Mouse (Mus musculus) MEL-GATA-1-ER (cell line): ENCODE measurements at regions not wholly inside any gene's neighbourhood (a gene's known extent, or its start where the extent isn't known, plus 50 kb on each side); places are given as distances from the start of the nearest gene placed in this dataset.

ENCODE experiments used
- DNase-seq: peaks from one replicate; pipeline ENCODE4 v3.0.0-alpha.2; 2012; ENCODE audit warnings: low read depth; ENCODE audit errors: extremely low read depth

GRCm38 (mm10) chr15:7574264-7574663 is 176.1 kb upstream of the Egflam start:
- DNase-seq: no peak

GRCm38 (mm10) chr15:7574811-7575210 is 176.6 kb upstream of the Egflam start:
- DNase-seq: no peak

- no peak for DNase-seq
These were observed 180.2 kb upstream of the Egflam start for GRCm38 (mm10) chr15:7578439-7578838.

- no peak for DNase-seq
These were observed 189.0 kb upstream of the Egflam start for GRCm38 (mm10) chr15:7587210-7587609.

- DNase-seq: no peak
These were observed 193.3 kb upstream of the Egflam start for GRCm38 (mm10) chr15:7591486-7591885.

- no peak for DNase-seq
These were observed 199.1 kb upstream of the Egflam start for GRCm38 (mm10) chr15:7597335-7597734.

GRCm38 (mm10) chr15:7597805-7598204 is 199.6 kb upstream of the Egflam start:
- DNase-seq: no peak

GRCm38 (mm10) chr15:7601540-7601939 is 203.3 kb upstream of the Egflam start:
- no peak for DNase-seq

- DNase-seq: no peak
These were observed 205.8 kb upstream of the Gdnf start for GRCm38 (mm10) chr15:7604847-7605246.

- no peak for DNase-seq
These were observed 192.7 kb upstream of the Gdnf start for GRCm38 (mm10) chr15:7617954-7618353.

GRCm38 (mm10) chr15:7623026-7623425 is 187.6 kb upstream of the Gdnf start:
- no peak for DNase-seq

- no peak for DNase-seq
These were observed 185.8 kb upstream of the Gdnf start for GRCm38 (mm10) chr15:7624689-7625472.

GRCm38 (mm10) chr15:7629826-7630225 is 180.8 kb upstream of the Gdnf start:
- DNase-seq: no peak

- DNase-seq: no peak
These were observed 175.4 kb upstream of the Gdnf start for GRCm38 (mm10) chr15:7635234-7635633.

- no peak for DNase-seq
These were observed 171.2 kb upstream of the Gdnf start for GRCm38 (mm10) chr15:7639444-7639843.

GRCm38 (mm10) chr15:7642075-7642474 is 168.6 kb upstream of the Gdnf start:
- no peak for DNase-seq

GRCm38 (mm10) chr15:7650705-7651104 is 159.9 kb upstream of the Gdnf start:
- no peak for DNase-seq

- no peak for DNase-seq
These were observed 146.8 kb upstream of the Gdnf start for GRCm38 (mm10) chr15:7663888-7664287.

- DNase-seq: no peak
These were observed 141.0 kb upstream of the Gdnf start for GRCm38 (mm10) chr15:7669631-7670030.

- DNase-seq: no peak
These were observed 133.7 kb upstream of the Gdnf start for GRCm38 (mm10) chr15:7676970-7677369.

- no peak for DNase-seq
These were observed 131.9 kb upstream of the Gdnf start for GRCm38 (mm10) chr15:7678711-7679110.

- no peak for DNase-seq
These were observed 129.6 kb upstream of the Gdnf start for GRCm38 (mm10) chr15:7681011-7681410.

GRCm38 (mm10) chr15:7683235-7683974 is 127.2 kb upstream of the Gdnf start:
- DNase-seq: no peak
